Comparison of ENCODE assay signal across 23 mouse cellular contexts in genomic region chr16:36999366-36999972, GRCm38 (mm10). TPM values are rescaled to one million over a fixed set of nuclear protein-coding genes. Genes with fewer than 3 reads are reported as not detected.
A peak's percentile ranks its signal among the peaks of the same experiment; 100 is the strongest.
DNase-seq lines count a peak whose midpoint lies in the region; ATAC-seq and TF ChIP-seq lines count a peak whose summit lies in the region.
"Had no signal": no experiment of that assay in that cellular context is flagged by ENCODE, and none has a peak within 500 bp of the region (broad histone marks: within the 10 kb centered on the region; RNA-seq: fewer than 3 reads in every experiment).

No protein-coding gene starts in this region.

- H3K27me3 ChIP-seq in liver, adult 2 months (ENCODE audit: control insufficient read depth, insufficient read depth, low read length): no peaks in the 10 kb centered on the region; the same call in 1 of the 2 replicates
- H3K27me3 ChIP-seq: forebrain, embryonic 12.5 days; limb, embryonic 12.5 days; neural tube, embryonic 13.5 days had no signal

- H3K36me3 ChIP-seq in liver, adult 2 months (ENCODE audit: control insufficient read depth, insufficient read depth, low read length): no peaks in the 10 kb centered on the region
- H3K36me3 ChIP-seq: embryonic facial prominence, embryonic 10.5 days; forebrain, embryonic 12.5 days; limb, embryonic 12.5 days; neural tube, embryonic 13.5 days had no signal

- no peak overlapping the region for H3K9ac ChIP-seq in liver, adult 2 months (ENCODE audit: low read depth, low read length)
- H3K9ac ChIP-seq: forebrain, embryonic 12.5 days; limb, embryonic 12.5 days; liver, embryonic 14.5 days; neural tube, embryonic 13.5 days had no signal

- TF ChIP-seq POLR2A in liver, adult 2 months (IDR thresholded peaks at IDR 0.05; ENCODE audit: extremely low read depth, insufficient read depth, low read length): no peak

- peak; percentile 15 for DNase-seq in liver, adult 2 months (ENCODE audit: extremely low read depth, low read depth, low spot score)
- no peak for DNase-seq in liver
- DNase-seq in cerebellum, adult 9-11 months: peak; percentile 79
- DNase-seq in adrenal gland, postnatal 14 days: no peak
- no peak for DNase-seq in c-Kit-positive CD71-positive TER-119-positive erythroid progenitor cells, embryonic 14.5 days (ENCODE audit: low spot score)
- no peak for DNase-seq in kidney, adult 8-10 months
- DNase-seq: B cell, adult 2 months; heart, adult 2 months; heart, postnatal 4 days; kidney, adult 11 months; kidney, postnatal 36 days; midbrain, embryonic 14.5 days; spleen, adult 18-20 months; thymus, adult 18-20 months; thymus, postnatal 4 days had no signal

- no peaks in the 10 kb centered on the region for H3K4me1 ChIP-seq in liver, adult 2 months (ENCODE audit: control insufficient read depth, insufficient read depth, low read length)
- H3K4me1 ChIP-seq: embryonic facial prominence, embryonic 10.5 days; forebrain, embryonic 12.5 days; limb, embryonic 12.5 days; neural tube, embryonic 13.5 days had no signal

- ATAC-seq in hematopoietic stem cell, adult 5-6 weeks (replicated peaks in 1 of 2; ENCODE audit: insufficient read depth in 1 of 2, low FRiP score in 2 of 2, low TSS enrichment in 1 of 2, low read depth in 1 of 2, poor library complexity in 2 of 2, severe bottlenecking in 2 of 2): peak; percentile 69 to 81
- ATAC-seq: hindbrain, postnatal 0 days had no signal

- H3K79me2 ChIP-seq in liver, adult 2 months (ENCODE audit: control insufficient read depth, insufficient read depth, low read length): no peaks in the 10 kb centered on the region

- no peak for TF ChIP-seq CTCF in liver, adult 2 months (IDR thresholded peaks at IDR 0.05; ENCODE audit: low read depth, low read length)

- H3K27ac ChIP-seq in liver, adult 2 months (replicated peaks; ENCODE audit: insufficient read depth, low read depth, low read length): no peak overlapping the region
- H3K27ac ChIP-seq: embryonic facial prominence, embryonic 10.5 days; forebrain, embryonic 12.5 days; heart, adult 2 months; hindbrain, postnatal 0 days; limb, embryonic 12.5 days; liver, embryonic 14.5 days; neural tube, embryonic 13.5 days had no signal

- whole genome bisulfite sequencing in liver, adult 2 months: 72% methylated on average over 9 of the region's 9 CpGs

- no peak overlapping the region for H3K4me3 ChIP-seq in liver, adult 2 months (ENCODE audit: insufficient read depth, low read depth, low read length)
- H3K4me3 ChIP-seq: embryonic facial prominence, embryonic 10.5 days; forebrain, embryonic 12.5 days; heart, adult 2 months; limb, embryonic 12.5 days; neural tube, embryonic 13.5 days had no signal

RNA-seq across cellular contexts. Expression of gene Fbxo40, which starts 9.2 kb away (rescaled TPM):
- 0.07 and 0.37 TPM in 2 replicates for total RNA-seq in liver, adult 2 months (2014; rRNA removed)
- 0.09 and 0.21 TPM in 2 replicates for polyA plus RNA-seq in liver, adult 2 months (2012; rRNA removed)
- total RNA-seq in hematopoietic stem cell, adult 5-6 weeks (2017): 0.25 and 1.6 TPM in 2 replicates
- 0.26 and 0.83 TPM in 2 replicates for total RNA-seq in adrenal gland, postnatal 14 days (2021)
- polyA plus RNA-seq: forebrain, embryonic 12.5 days; midbrain, embryonic 14.5 days; stomach, embryonic 14.5 days had no signal

RNA-seq across cellular contexts. Expression of gene Polq, which starts 12.1 kb away (rescaled TPM):
- total RNA-seq in liver, adult 2 months (2014; rRNA removed): 0.18 and 0.40 TPM in 2 replicates
- 0.02 and 0.10 TPM in 2 replicates for polyA plus RNA-seq in liver, adult 2 months (2012; rRNA removed)
- 17.5 and 19.4 TPM in 2 replicates for total RNA-seq in hematopoietic stem cell, adult 5-6 weeks (2017)
- 1.8 and 2.1 TPM in 2 replicates for total RNA-seq in adrenal gland, postnatal 14 days (2021)

Comparison
In these comparisons a context has a peak if more than half of its experiments do, and no peak if none do; other contexts are left out.
1. DNase-seq: peak in liver, adult 2 months (single experiment) and cerebellum, adult 9-11 months (single experiment); none in liver (single experiment), adrenal gland, postnatal 14 days (single experiment), c-Kit-positive CD71-positive TER-119-positive erythroid progenitor cells, embryonic 14.5 days (single experiment) and kidney, adult 8-10 months (0 of 2).